Mouse (Mus musculus) bone marrow, adult 2 months (tissue): Measurements from ENCODE around the gene Pakap.

Experiments used
- CTCF ChIP-seq: fragments of 200-500 bp; IDR thresholded peaks from 2 replicates; pipeline ENCODE4 v1.5.1; 2011; ENCODE audit warnings: low read length, control low read depth; ENCODE audit not compliant: control insufficient read depth, insufficient read depth
- POLR2A ChIP-seq: fragments of 200-500 bp; IDR thresholded peaks from 2 replicates; pipeline ENCODE4 v1.6.1; 2011; ENCODE audit warnings: low read depth, mild to moderate bottlenecking, control low read depth, low read length, borderline replicate concordance; ENCODE audit not compliant: control insufficient read depth

DNA sequence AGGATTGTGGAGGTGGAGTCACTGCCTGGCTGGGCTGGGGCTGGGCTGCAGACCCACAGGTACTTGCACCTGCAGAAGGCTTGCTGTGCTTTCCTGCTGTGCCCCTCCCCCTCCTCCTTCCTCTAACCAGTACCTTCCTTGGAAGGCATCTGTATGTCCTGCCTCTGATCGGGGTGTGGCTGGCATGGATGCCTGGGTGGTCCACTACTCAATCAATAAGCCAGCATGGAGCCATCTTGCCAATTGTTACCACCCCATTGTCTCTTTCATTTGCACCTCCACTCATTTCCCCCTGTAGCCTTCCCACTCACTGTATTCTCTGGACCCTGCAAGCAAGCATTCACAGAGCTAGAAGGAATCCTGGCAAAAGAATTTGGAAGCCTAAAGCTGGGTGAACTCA lies 122.8 kb downstream of the Pakap start:
- TF ChIP-seq POLR2A (no peak), CTCF (no peak)
